Mouse (Mus musculus): ENCODE results near the gene Wfdc2. TPM values are rescaled to one million over a fixed set of nuclear protein-coding genes. Genes with fewer than 3 reads are reported as not detected.

Gene Wfdc2
- polyA plus RNA-seq, 1 experiment from 2014 or later = 39.6 TPM

Other genes with a start within 250 kb of the Wfdc2 start
- not detected in 2 replicates for gene Svs6, start 245.7 kb upstream of the Wfdc2 start, polyA plus RNA-seq (2016; fragmentation: Nextera tagmentation; extraction: Ambion mirVana)
- not detected in 2 replicates for gene Svs5, start 229.7 kb upstream of the Wfdc2 start, polyA plus RNA-seq (2016; fragmentation: Nextera tagmentation; extraction: Ambion mirVana)
- gene Slpi, start 173.3 kb upstream of the Wfdc2 start, polyA plus RNA-seq (2016; fragmentation: Nextera tagmentation; extraction: Ambion mirVana) = 1.2 and 2.5 TPM in 2 replicates
- gene Rbpjl, start 159.3 kb upstream of the Wfdc2 start, polyA plus RNA-seq (2016; fragmentation: Nextera tagmentation; extraction: Ambion mirVana) = 0.40 and 0.55 TPM in 2 replicates
- 50.5 and 78.0 TPM in 2 replicates for gene Matn4, start 157.3 kb upstream of the Wfdc2 start, polyA plus RNA-seq (2016; fragmentation: Nextera tagmentation; extraction: Ambion mirVana)
- 34.3 and 36.5 TPM in 2 replicates for gene Sdc4, start 118.5 kb upstream of the Wfdc2 start, polyA plus RNA-seq (2016; fragmentation: Nextera tagmentation; extraction: Ambion mirVana)
- 55.2 and 59.2 TPM in 2 replicates for gene Sys1, start 105.4 kb upstream of the Wfdc2 start, polyA plus RNA-seq (2016; fragmentation: Nextera tagmentation; extraction: Ambion mirVana)
- gene Gm20458, start 101.4 kb upstream of the Wfdc2 start, polyA plus RNA-seq (2016; fragmentation: Nextera tagmentation; extraction: Ambion mirVana) = 2.3 and 3.4 TPM in 2 replicates
- not detected in 2 replicates for gene Trp53tg5, start 88.7 kb upstream of the Wfdc2 start, polyA plus RNA-seq (2016; fragmentation: Nextera tagmentation; extraction: Ambion mirVana)
- 1.2 and 1.7 TPM in 2 replicates for gene Dbndd2, start 76.3 kb upstream of the Wfdc2 start, polyA plus RNA-seq (2016; fragmentation: Nextera tagmentation; extraction: Ambion mirVana)
- gene Pigt, start 64.9 kb upstream of the Wfdc2 start, polyA plus RNA-seq (2016; fragmentation: Nextera tagmentation; extraction: Ambion mirVana) = 24.9 and 32.7 TPM in 2 replicates
- not detected in 2 replicates for gene Spint3, start 11.0 kb downstream of the Wfdc2 start, polyA plus RNA-seq (2016; fragmentation: Nextera tagmentation; extraction: Ambion mirVana)
- gene Wfdc6a, start 23.0 kb downstream of the Wfdc2 start, polyA plus RNA-seq (2016; fragmentation: Nextera tagmentation; extraction: Ambion mirVana) = 0.28 TPM in 1 of 2 replicates, not detected in the other
- not detected in 2 replicates for gene Eppin, start 31.2 kb downstream of the Wfdc2 start, polyA plus RNA-seq (2016; fragmentation: Nextera tagmentation; extraction: Ambion mirVana)
- not detected in 2 replicates for gene Wfdc6b, start 51.1 kb downstream of the Wfdc2 start, polyA plus RNA-seq (2016; fragmentation: Nextera tagmentation; extraction: Ambion mirVana)
- gene Wfdc8, start 51.2 kb downstream of the Wfdc2 start, polyA plus RNA-seq (2016; fragmentation: Nextera tagmentation; extraction: Ambion mirVana) = not detected in 2 replicates
- gene Wfdc16, start 76.4 kb downstream of the Wfdc2 start, polyA plus RNA-seq (2016; fragmentation: Nextera tagmentation; extraction: Ambion mirVana) = not detected in 2 replicates
- not detected in 2 replicates for gene Wfdc10, start 93.6 kb downstream of the Wfdc2 start, polyA plus RNA-seq (2016; fragmentation: Nextera tagmentation; extraction: Ambion mirVana)
- not detected in 2 replicates for gene Wfdc9, start 94.2 kb downstream of the Wfdc2 start, polyA plus RNA-seq (2016; fragmentation: Nextera tagmentation; extraction: Ambion mirVana)
- not detected in 2 replicates for gene Wfdc11, start 111.7 kb downstream of the Wfdc2 start, polyA plus RNA-seq (2016; fragmentation: Nextera tagmentation; extraction: Ambion mirVana)
- gene Wfdc13, start 122.7 kb downstream of the Wfdc2 start, polyA plus RNA-seq (2016; fragmentation: Nextera tagmentation; extraction: Ambion mirVana) = not detected in 2 replicates
- gene Spint4, start 136.1 kb downstream of the Wfdc2 start, polyA plus RNA-seq (2016; fragmentation: Nextera tagmentation; extraction: Ambion mirVana) = not detected in 2 replicates
- not detected in 2 replicates for gene Spint5, start 152.9 kb downstream of the Wfdc2 start, polyA plus RNA-seq (2016; fragmentation: Nextera tagmentation; extraction: Ambion mirVana)
- 0.61 and 0.91 TPM in 2 replicates for gene Wfdc3, start 183.5 kb downstream of the Wfdc2 start, polyA plus RNA-seq (2016; fragmentation: Nextera tagmentation; extraction: Ambion mirVana)
- 95.9 and 105 TPM in 2 replicates for gene Dnttip1, start 183.6 kb downstream of the Wfdc2 start, polyA plus RNA-seq (2016; fragmentation: Nextera tagmentation; extraction: Ambion mirVana)
- gene Ube2c, start 207.5 kb downstream of the Wfdc2 start, polyA plus RNA-seq (2016; fragmentation: Nextera tagmentation; extraction: Ambion mirVana) = 558 and 599 TPM in 2 replicates
- gene Tnnc2, start 217.6 kb downstream of the Wfdc2 start, polyA plus RNA-seq (2016; fragmentation: Nextera tagmentation; extraction: Ambion mirVana) = 73.9 and 74.6 TPM in 2 replicates
- gene Snx21, start 223.4 kb downstream of the Wfdc2 start, polyA plus RNA-seq (2016; fragmentation: Nextera tagmentation; extraction: Ambion mirVana) = 19.0 and 19.2 TPM in 2 replicates
- gene Acot8, start 242.5 kb downstream of the Wfdc2 start, polyA plus RNA-seq (2016; fragmentation: Nextera tagmentation; extraction: Ambion mirVana) = 13.8 and 14.0 TPM in 2 replicates
- 8.5 TPM in 2 replicates for gene Zswim3, start 242.7 kb downstream of the Wfdc2 start, polyA plus RNA-seq (2016; fragmentation: Nextera tagmentation; extraction: Ambion mirVana)